Mouse (Mus musculus) cortical plate, adult 2 months (tissue): ENCODE results near the gene Tecr.

Source experiments
- CTCF ChIP-seq: fragments of 200-500 bp; IDR thresholded peaks from 2 replicates; pipeline ENCODE4 v1.5.1; 2011; ENCODE audit warnings: mild to moderate bottlenecking, control low read depth, low read length; ENCODE audit not compliant: insufficient read depth; ENCODE audit errors: extremely low read depth
- POLR2A ChIP-seq: fragments of 200-500 bp; IDR thresholded peaks from 2 replicates; pipeline ENCODE4 v1.6.1; 2011; ENCODE audit warnings: mild to moderate bottlenecking, low read length, control low read depth; ENCODE audit not compliant: insufficient read depth; ENCODE audit errors: extremely low read depth

DNA sequence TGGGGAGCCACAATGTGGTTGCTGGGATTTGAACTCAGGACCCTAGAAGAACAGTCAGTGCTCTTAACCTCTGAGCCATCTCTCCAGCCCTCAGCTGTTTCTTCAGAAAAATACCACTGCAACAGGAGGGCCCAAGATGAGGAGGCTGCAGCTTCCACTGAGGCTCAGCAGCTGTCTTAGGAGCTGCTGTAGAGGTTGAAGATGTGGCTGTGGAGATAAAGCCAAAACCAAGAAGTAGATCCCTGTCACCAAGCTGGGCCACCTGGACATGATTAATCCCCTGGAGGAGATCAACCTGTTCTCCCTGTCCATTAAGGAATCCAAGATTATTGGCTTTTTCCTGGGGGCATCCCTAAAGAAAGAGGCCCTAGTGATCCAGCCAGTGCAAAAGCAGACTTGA is 8.0 kb downstream of the Tecr start:
- TF ChIP-seq CTCF (no peak), POLR2A (no peak)
